Mouse (Mus musculus) embryo, embryonic 10 days (tissue): ENCODE measurements around the gene Tubgcp2.

ENCODE experiments used
- DNase-seq: peaks from one replicate; pipeline ENCODE4 v3.0.0-alpha.2; 2015; ENCODE audit warnings: low spot score

Gene Tubgcp2

DNA sequence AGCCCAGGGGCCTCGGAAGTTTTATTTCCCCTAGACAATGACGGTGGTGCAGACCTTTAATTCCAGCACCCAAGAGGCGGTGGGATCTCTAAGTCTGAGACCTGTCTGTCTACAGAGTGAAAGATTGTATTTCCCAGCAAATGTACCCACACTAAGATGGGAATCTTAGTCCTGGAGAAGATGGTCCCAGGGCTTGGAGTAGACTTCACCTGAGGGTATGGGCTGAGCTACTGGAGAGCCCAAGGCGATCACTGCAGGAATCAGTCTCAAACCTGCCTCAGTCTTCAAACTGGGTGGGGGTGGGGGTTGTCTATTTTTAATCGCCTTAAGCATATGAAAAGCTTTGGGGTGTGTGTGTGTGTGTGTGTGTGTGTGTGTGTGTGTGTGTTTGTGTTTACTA is 90.4 kb downstream of the Tubgcp2 start:
- DNase-seq = no peak
